Mouse (Mus musculus) cortical plate, adult 2 months (tissue): ENCODE data around the gene Galnt2. TPM values are rescaled to one million over a fixed set of nuclear protein-coding genes. Genes with fewer than 3 reads are reported as not detected.

Experiments
- H3K27ac ChIP-seq: fragments of 200-500 bp; 2 replicates; pipeline ENCODE4 v1.5.1; 2012; ENCODE audit warnings: low read length, control low read depth, inconsistent platforms; ENCODE audit not compliant: insufficient read depth
- H3K4me1 ChIP-seq: fragments of 200-500 bp; 2 replicates; pipeline ENCODE4 v1.6.1; 2011; ENCODE audit warnings: low read length; ENCODE audit not compliant: control insufficient read depth, insufficient read depth
- H3K4me3 ChIP-seq: fragments of 200-500 bp; 2 replicates; pipeline ENCODE4 v1.5.1; 2011; ENCODE audit warnings: mild to moderate bottlenecking, low read length, control low read depth; ENCODE audit not compliant: insufficient read depth
- CTCF ChIP-seq: fragments of 200-500 bp; IDR thresholded peaks from 2 replicates; pipeline ENCODE4 v1.5.1; 2011; ENCODE audit warnings: mild to moderate bottlenecking, control low read depth, low read length; ENCODE audit not compliant: insufficient read depth; ENCODE audit errors: extremely low read depth
- POLR2A ChIP-seq: fragments of 200-500 bp; IDR thresholded peaks from 2 replicates; pipeline ENCODE4 v1.6.1; 2011; ENCODE audit warnings: mild to moderate bottlenecking, low read length, control low read depth; ENCODE audit not compliant: insufficient read depth; ENCODE audit errors: extremely low read depth
- polyA plus RNA-seq: library from polyadenylated mRNA; depleted of rRNA; stranded (reverse); fragments of >200 nt; gene quantifications from 2 replicates; pipeline ENCODE4 v1.2.3, GENCODE M21; 2012

Gene Galnt2
- polyA plus RNA-seq, 1 experiment, result 25.3 TPM

DNA sequence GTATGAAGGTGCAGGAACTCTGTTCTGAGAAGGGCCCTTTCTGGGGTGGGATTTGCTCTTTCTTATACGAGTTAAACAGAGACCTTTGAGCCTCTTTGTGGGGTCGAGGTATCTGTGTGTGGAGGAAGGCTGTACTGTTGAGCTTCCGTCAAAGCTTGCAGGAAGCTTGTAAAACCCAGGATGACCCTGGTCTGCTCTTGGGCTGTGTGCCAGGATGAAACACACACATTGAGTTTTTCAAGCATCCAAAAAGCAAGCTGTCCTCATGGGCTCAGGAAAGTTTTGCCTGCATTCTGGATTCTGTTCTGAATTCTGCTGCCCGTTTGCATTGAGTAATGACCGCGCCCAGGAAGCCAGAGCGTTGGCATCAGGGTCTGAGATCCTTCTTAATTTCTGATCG lies 32.8 kb downstream of the Galnt2 start:
- Histone ChIP-seq H3K4me1 (no peaks in the 10 kb centered on the region), H3K4me3 (no peak overlapping the region), H3K27ac (no peak overlapping the region)
- TF ChIP-seq POLR2A (no peak), CTCF (no peak)

- H3K27ac ChIP-seq, result no peak overlapping the region
- H3K4me3 ChIP-seq, result no peak overlapping the region
- TF ChIP-seq POLR2A (no peak), CTCF (no peak)
- H3K4me1 ChIP-seq, result no peaks in the 10 kb centered on the region
These were observed 33.5 kb downstream of the Galnt2 start for GRCm38 (mm10) chr8:124264671-124265070.

DNA sequence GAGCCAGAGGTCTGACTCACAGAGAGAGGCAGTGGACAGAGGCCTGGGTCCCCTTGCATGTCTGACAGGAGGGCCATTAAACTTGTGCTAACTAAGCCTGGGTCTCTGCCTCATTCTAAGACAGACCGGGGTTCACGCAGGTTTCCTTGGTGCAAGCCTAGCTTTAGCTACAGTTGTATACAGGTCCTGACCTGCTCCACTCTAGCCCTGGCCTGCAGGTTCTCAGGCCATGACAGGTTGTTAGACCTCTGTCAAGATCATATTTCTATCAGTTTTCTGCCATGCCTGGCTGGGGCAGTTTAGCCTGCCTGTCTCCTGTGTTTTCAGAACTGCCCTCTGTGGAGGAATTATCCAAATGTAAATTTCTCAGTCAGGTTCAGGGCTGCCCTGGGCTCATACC lies 33.9 kb downstream of the Galnt2 start:
- TF ChIP-seq POLR2A, result no peak
- no peak for TF ChIP-seq CTCF
- no peaks in the 10 kb centered on the region for H3K4me1 ChIP-seq

DNA sequence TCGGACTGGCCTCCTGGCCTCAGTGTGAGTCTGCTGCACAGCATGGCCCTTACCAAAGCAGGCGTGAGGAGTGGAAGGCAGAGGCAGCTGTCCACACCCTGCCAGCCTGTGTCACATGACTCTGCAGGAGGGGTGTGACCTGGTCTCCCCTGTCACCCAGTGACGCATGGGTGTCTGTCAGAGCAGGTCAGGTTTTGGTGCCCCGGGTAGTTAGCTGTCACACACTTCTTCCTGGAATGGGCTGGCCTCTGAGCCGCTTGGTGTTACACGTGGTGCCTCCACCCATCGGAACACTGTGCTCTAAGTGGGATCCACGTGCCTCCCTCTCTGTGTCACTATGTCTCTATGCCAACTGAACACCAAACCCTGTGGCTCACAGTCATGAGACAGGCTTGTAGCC lies 34.6 kb downstream of the Galnt2 start:
- TF ChIP-seq POLR2A (no peak), CTCF (no peak)
- peaks cover 2% of the 10 kb centered on the region for H3K4me1 ChIP-seq
- no peak overlapping the region for H3K27ac ChIP-seq
- no peak overlapping the region for H3K4me3 ChIP-seq

More for the DNA sequence above, 33.9 kb downstream of the Galnt2 start:
- no peak overlapping the region for H3K4me3 ChIP-seq
- no peak overlapping the region for H3K27ac ChIP-seq

DNA sequence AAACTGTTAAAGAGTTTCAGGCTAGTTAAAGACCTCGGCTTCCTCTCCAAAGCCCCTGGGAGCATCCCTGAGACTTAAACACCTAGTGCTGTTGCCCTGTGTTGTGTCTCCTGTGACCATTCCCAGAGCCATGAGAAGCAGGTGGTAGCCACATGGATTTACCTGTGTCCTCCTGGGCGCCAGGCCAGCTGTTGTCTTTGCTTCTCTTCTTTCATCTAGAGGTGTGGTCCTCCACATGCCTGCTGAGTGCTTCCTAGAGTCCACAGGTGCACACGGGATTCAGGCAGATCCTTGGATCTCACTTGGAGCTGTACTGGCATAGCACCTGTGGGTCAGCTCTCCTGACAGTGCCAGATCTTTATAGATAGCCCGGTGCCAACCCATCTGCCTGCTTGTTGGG lies 36.0 kb downstream of the Galnt2 start:
- Histone ChIP-seq H3K4me3 (no peak overlapping the region), H3K4me1 (peaks cover 3% of the 10 kb centered on the region), H3K27ac (no peak overlapping the region)
- no peak for TF ChIP-seq POLR2A
- no peak for TF ChIP-seq CTCF

GRCm38 (mm10) chr8:124270504-124270903 lies 39.3 kb downstream of the Galnt2 start:
- H3K27ac ChIP-seq, result no peak overlapping the region
- H3K4me3 ChIP-seq, result no peak overlapping the region
- peaks cover 12% of the 10 kb centered on the region for H3K4me1 ChIP-seq
- TF ChIP-seq POLR2A, result no peak
- TF ChIP-seq CTCF, result no peak

DNA sequence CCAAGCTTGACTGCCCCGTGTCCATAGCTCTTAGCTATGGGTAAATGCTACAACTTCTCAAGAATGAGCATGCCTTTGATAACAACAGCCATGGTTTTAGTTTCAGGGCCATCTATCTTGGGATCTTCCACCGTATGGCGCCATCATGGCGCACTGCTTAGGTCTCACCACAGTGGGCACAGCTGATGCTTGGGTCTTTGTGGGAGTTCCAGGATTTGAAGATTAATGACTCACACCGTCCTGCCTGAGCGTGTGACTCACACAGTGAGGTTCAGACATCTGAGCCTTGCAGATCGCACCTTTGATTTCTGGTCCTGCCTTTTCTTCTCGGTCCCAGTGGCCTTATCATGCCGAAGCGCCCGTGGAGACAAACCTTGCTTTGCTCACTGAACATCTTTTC lies 39.7 kb downstream of the Galnt2 start:
- Histone ChIP-seq H3K27ac (no peak overlapping the region), H3K4me3 (no peak overlapping the region), H3K4me1 (peaks cover 14% of the 10 kb centered on the region)
- TF ChIP-seq POLR2A (no peak), CTCF (no peak)

DNA sequence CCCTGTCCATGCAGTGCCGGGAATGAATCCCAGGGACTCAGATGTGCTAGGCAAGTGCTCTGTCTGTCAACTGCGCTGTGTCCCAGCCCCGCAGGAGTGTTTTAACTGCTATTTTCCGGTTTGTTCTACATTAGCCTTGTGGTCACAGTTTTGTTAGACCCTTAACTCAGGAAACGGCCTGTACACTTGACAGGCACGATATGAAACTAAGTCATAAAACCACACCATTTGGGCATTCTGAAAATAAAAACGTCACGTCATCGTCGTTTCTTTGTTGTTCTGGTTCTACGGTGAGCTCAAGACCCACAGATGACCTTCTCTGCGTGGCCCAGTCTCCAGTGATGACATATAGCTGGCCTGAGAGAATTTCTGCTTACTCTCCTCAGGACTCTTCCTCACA lies 40.3 kb downstream of the Galnt2 start:
- Histone ChIP-seq H3K27ac (no peak overlapping the region), H3K4me1 (peaks cover 16% of the 10 kb centered on the region), H3K4me3 (no peak overlapping the region)
- TF ChIP-seq POLR2A (no peak), CTCF (no peak)

GRCm38 (mm10) chr8:124272792-124273191 lies 41.6 kb downstream of the Galnt2 start:
- no peak overlapping the region for H3K27ac ChIP-seq
- H3K4me1 ChIP-seq, result peaks cover 17% of the 10 kb centered on the region
- H3K4me3 ChIP-seq, result no peak overlapping the region
- TF ChIP-seq POLR2A, result no peak

DNA sequence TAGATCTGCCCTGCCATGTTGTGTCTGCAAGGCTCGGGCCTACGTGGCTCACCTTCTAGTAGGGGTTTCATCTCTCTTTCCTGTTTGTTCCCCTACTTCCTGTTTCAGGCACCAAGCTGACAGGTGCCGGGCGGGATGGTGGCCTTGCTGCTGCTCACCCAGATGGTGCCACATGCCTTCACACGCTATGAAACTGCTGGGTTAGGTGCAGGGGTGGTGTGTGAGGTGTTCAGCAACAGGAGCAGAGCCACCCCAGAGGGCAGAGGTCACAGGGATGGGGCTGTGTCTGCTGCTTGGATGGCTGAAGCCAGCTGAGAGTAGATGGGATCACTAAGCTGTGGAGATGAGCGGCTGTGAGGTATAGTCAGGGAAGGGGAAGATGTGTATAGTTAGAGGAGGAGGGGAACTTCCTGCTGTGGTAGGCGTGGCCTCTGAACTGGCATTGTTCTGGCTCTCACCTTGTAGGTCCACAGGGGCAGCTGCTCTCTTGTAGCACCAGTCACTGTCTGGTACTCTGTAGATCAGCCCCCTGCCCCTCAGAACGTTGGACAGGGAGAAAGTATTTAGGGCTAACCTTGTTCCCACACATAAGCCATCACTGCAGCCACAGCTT lies 42.5 kb downstream of the Galnt2 start:
- no peak overlapping the region for H3K4me3 ChIP-seq
- peaks cover 22% of the 10 kb centered on the region for H3K4me1 ChIP-seq
- TF ChIP-seq CTCF, result no peak
- TF ChIP-seq POLR2A, result no peak
- H3K27ac ChIP-seq, result no peak overlapping the region

DNA sequence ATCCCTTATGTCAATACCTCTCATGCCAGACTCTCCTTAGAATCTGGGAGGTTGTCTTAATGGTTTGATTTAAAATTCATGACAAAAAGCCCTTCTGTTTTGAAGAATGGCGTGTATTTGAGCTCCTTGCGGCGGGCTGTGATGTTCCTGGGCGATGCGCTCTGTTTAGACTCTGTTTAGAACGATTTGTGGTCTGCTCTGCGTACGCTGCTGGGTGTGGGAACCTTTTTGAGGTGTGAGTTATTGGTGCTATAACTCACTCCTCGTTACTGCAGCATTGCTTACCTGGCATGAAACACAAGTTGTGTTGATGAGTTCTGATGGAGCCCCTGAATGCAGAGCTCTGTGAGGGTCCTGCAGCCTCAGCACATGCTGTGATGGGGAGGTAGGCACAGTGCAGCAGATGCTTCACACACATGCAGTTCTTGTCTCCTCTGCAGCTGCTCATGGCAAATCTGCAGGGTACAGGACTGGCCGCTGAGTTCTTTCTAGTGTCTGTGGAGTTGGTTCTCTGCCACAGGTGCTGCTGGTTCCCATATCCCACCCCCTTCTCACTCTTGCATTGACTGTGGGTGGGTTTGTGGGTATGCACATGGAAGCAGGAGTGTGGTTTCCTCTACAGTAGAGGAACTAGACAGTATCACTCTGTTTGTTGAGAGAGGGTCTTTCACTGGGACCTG lies 43.4 kb downstream of the Galnt2 start:
- H3K27ac ChIP-seq, result no peak overlapping the region
- no peak overlapping the region for H3K4me3 ChIP-seq
- no peak for TF ChIP-seq CTCF
- no peak for TF ChIP-seq POLR2A
- peaks cover 22% of the 10 kb centered on the region for H3K4me1 ChIP-seq
